Mouse (Mus musculus) natural killer cell, adult 2 months (primary cell): ENCODE measurements around the gene Mitd1.

ENCODE experiments used
- DNase-seq, 2 experiments: peaks; one replicate each; pipeline ENCODE4 v3.0.0; 2022; ENCODE audit warnings: low spot score in 2 of 2

The Mitd1 gene

DNA sequence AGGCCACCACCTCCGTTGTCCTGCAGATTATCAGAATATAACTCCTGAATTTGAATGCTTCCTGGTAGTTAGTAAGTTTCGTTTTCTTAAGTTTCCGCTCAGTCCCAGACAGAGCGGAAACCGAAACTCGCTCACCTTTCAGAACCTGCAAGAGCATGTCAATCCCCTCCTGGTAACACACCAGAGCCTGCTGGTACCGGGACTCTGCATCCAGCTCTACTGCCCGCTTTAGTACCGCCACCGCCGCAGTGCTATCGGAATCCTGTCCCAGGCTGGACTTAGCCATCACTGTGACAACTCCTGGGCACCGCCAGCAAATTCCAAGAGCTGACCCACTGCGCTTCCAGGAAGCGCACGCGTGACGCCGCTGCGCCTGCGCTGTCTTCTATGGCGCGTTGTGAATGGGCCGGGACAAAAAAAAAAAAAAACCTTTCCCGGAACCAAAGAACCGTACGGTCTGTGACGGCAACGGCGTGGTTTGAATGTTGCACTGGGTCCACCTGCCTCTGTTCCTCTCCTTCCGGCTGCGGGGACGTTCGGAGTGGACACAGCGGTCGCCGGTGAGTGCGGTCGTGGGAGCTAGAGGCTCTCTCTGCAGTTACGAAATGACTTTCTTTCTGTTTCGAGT lies at the start of gene Mitd1, which contains the start of gene Mrpl30:
Gene Mitd1 (minus strand): TSS at position 387 of the 628 bp plus-strand sequence.
Gene Mrpl30 (plus strand): TSS at position 453 of the 628 bp plus-strand sequence.
- peak; percentile 82 to 86 for DNase-seq

DNA sequence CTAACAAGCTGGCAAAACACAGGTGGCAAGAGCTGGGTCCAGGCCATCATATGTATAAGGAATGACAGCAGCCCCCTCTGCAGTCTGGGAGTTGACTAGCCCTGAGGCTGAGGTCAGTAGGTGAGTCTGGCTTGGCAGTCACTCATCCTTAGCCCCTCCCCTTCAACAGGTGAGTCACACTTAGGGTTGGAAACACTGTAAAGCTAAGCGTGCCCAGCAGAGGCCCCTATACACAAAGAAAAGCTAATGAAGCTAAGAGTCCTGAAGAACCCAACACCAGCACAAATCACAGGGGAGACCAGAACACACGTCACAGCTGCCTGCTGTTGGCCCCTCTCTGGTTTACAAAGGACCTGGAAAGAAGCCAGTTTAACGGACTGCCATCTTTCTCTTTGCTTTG lies 41.6 kb upstream of the Mitd1 start:
- no peak for DNase-seq

DNA sequence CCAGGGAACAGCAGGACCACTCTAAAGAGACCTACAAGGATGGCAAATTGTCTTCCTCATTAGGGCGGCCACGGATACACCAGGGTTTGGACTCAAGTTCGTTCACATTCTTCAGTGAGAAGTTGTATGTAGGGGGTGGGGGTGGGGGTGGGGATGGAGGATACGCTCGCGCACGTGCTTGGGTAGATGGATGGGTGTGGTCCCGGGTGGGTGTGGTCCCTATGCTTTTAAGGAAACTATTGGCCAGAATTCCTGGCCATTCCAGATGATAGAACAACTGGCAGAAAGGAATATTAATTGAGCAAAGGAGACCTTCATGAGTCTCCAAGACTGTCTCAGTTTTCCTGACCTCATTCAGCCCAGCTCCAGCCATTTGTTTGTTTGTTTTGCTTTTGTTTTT lies 35.8 kb upstream of the Mitd1 start:
- DNase-seq: no peak

DNA sequence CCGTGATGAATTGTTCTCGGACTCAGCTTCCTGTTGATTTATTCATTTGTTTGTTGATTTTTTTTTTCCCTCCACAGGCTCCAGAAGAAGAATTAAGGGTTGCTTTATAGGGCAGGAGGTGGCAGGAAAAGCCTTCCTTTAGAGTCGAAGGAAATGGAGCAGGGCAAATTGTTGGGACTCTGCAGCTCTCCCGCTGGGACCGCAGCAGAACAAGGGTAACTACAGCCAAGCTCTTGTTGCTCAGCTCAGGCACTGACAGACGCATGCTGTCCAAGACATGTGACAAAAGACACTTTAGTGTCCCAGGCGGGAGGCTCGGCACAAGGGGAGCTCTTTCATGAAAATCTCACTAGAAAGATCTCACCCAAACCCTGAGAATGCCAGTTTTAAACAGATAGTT lies 32.3 kb upstream of the Mitd1 start:
- no peak for DNase-seq

DNA sequence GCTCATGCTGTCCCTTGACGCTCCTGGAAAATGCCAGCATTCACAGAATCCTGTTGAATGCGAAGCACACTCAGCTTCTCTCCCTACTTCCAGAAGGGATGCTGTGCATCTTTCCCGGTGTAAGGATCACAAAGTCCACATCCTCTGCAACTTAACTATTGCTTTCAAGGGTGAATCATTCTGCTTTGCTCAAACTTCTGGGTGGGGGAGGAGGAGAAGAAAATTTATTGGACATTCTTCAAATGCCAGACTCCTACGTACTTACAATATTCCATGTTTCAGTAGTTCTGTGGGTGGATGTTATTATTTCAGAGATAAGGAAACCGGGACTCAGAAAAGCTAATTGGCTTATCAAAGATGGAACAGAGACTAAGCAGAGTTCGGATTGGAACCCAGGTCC lies 27.9 kb upstream of the Mitd1 start:
- DNase-seq: no peak

DNA sequence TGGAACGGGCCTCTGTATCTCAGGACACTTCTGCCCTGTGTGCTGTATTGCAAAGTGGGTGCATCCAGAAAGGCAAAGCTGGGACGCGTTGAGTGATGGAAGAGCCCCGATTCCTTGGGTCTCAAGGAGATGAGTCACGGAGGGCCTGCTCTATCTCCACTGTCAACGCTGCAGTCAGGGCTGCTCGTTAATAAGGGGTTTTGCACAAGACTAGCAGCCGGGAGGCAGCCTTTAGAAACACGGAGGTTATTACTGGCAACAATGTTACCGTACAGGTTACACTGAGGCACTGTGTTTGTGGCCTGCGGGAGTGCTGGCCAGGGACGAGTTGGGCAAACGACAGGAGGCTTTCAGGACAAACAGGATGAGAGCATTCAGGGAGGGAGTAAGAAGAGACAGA lies 27.5 kb upstream of the Mitd1 start:
- DNase-seq: no peak

DNA sequence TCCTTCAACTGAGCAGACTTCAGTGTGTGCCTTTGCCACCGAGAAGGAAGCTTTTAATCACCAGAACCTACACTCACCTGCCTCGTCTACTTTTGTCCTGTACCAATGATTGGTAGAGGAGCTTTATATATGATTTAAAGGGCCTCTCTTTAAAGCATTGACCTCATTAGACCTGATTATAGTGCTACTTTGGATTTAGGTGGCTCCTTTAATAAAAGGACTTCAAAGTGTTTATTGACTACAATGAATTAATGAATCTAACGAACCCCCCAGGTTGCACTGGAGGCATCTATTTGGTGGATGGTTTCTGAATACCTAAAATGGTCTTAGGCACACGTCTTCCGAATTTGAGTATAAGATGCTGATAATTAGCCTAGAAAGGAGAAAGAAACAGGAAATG lies 26.2 kb upstream of the Mitd1 start, which contains the start of gene Lyg2:
Gene Lyg2 (minus strand): TSS at position 101 of the 400 bp plus-strand sequence.
- no peak for DNase-seq

DNA sequence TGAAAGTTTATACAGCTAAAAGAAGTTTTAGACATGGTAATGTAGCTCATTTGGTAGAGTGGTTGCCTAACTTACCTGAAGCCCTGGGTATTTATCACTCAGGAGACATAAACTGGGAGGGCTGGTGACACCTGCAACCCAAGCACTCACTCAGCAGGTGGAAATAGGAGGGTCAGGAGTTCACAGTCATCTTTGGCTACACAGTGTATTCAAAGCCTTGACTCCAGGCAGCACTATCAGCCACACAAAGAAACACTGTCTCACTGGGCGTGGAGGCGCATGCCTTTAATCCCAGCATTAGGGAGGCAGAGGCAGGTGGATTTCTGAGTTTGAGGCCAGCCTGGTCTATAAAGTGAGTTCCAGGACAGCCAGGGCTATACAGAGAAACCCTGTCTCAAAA lies 22.5 kb upstream of the Mitd1 start:
- DNase-seq: no peak

DNA sequence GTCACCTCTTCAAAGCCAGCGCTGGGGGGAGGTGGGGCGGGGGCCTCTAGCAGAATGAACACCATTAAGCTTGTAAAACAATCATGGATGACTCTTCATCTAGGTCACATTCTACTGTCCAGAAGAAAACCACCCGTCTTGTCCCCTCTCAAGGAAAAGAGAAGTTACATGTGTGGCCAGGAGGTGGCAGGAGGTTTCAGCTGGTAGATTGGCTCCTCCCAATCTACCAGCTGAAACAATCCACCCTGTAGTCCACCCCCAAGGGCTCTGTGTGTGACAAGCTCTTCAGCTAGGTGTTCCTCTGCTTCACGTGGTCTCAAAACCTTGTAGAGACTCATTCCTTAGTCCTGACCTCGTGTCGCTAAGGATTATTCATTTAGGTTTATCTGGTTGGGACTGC lies 13.0 kb upstream of the Mitd1 start:
- DNase-seq: no peak

DNA sequence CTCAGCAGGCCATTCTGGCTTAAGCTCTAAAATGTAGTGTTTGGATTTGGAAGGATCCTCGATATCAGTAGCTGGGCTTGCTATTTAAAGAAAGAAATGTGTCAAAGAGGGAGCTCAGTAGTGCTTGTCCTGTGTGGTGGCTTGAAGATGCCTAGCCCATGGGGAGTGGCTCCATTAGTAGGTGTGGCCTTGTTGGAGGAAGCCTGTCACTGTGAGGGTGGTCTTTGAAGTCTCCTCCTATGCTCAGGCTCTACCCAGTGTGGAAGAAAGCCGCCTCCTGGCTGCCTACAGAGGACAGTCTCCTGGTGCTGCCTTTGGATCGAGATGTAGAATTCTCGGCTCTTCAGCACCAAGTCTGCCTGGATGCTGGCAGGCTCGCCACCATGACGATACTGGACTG lies 10.1 kb upstream of the Mitd1 start:
- DNase-seq: no peak

DNA sequence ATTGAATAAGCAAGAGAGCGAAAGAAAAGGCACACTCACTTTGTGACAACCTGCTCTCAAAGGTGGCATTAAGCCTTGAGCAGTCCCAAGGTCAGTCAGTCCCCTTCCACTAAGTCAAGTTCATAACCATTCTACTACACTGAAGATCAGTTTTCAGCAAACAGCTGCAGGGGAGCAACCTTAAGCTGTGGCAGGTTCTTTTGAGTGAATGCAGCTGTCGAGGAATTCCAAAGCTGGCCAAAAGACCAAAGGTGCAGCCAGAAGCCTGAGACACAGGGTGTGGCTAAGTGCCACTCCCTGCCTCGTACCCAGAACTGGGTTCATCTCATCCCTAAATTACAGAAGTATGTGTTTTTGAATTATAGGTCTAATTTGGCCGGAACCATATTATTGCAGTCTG lies 9.6 kb upstream of the Mitd1 start:
- no peak for DNase-seq

DNA sequence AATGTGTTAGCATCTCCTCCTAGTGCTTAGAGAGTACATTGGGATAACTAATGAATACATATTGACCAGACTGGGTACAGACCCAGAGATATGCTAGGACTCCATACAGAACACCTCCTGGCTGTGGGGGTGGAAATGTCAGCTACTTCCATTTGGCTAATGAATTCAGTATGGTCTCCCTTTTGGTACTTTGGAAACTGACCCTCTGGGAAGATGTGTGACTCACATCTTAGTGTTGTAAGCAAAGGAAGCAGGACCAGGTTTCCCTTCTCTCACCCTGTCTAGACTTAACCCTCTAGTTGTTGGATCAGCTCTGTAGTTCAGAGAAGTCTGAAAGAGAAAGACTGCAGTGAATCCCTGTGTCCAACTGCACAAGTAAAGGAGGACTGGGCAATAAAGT lies 4.4 kb upstream of the Mitd1 start:
- DNase-seq: no peak

DNA sequence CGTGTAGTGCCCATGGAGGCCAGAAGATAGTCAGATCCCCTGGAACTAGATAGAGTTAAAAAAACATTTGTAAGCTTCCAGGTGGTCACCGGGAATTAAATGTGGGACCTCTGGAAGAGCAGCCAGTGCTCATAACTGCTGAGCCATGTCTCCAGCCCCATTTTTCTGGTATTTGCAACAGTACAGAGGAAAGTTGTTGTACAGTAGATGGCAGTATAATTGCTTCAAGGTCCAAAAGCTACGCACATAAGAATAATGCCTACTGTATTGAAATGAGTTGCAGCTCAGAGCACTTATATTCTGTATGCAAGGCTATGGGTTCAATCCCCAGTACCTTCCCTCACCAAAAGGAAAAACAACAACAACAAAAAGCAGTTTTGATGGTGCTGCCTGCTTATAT lies 1.2 kb upstream of the Mitd1 start:
- no peak for DNase-seq

DNA sequence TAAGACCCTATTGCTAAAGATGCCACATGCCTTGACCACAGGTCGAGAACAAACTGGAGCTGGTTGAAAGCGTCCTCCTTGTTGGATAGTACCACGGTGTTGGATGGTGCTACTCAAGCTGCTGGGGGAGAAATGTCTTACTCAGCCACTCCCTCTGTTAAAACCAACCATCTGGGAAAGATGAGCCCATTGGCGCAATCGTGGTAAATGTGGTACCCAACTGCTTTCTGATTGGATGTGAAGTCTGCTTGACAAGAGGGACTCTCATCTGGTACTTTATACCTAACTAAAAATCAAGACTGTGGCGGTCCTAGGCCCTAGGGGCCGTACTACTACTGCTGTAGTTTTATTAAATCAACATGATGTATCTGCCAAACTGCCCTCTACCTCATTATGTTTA lies 1.0 kb downstream of the Mitd1 start:
- no peak for DNase-seq

DNA sequence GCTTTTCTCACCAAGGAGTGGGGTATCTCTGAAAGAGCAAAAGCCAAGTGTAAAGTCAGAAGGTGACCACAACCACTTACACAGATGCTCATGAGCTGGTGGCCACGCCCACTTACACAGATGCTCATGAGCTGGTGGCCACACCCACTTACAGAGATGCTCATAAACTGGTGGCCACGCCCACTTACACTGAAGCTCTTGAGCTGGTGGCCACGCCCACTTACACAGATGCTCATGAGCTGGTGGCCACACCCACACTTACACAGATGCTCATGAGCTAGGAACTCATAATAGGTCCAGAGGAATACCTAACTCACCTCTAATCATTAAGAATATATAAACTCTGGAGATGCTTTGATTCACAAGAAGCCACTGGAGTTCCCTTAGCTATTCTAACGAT lies 5.8 kb downstream of the Mitd1 start:
- DNase-seq: peak; percentile 10 to 35

DNA sequence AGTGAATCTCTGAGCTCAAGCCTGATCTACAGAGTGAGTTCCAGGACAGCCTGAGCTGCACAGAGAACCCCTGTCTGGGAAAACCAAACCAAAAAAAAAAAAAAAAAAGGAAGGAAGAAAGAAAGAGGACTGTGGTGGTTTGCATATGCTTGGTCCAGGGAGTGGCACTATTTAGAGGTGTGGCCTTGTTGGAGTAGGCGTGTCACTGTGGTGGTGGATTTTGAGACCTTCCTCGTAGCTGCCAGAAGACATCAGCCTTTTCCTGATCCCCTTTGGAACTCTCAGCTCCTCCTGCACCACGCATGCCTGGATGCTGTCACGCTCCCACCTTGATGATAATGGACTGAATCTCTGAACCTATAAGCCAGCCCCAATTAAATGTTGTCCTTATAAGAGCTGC lies 6.8 kb downstream of the Mitd1 start:
- no peak for DNase-seq

DNA sequence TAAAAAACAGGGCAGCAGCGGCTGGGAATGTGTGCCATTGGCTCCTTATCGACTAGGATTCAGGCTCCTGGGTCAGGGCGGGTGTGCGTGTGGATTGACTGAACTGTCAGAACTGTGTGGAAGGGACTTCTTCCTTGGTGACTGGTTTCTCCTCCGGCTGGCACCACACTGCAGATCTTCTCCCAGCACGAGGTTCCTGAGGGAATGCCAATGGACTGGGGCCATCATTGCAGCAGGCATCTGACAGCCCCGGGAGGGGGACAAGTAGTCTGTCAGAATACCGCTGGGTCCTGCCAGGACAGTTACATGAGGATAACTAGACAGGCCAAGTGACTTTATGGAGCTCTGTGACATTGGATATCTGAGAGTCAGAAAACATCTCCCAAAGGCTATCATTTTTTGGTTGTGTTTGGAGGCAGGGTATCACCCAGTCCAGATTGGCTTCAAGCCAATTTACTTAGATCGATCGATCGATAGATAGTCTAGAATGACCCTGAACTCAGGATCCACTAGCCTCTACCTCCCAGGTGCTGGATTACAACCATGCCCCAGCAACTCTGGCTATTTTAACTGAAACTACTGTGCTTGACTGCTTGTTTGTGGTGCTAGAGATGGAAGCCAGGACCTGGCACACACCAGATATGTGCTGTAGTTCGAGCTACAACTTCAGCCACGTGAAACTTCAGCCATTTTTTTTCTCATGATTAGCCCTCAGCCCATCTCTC lies 12.3 kb downstream of the Mitd1 start:
- DNase-seq: no peak

DNA sequence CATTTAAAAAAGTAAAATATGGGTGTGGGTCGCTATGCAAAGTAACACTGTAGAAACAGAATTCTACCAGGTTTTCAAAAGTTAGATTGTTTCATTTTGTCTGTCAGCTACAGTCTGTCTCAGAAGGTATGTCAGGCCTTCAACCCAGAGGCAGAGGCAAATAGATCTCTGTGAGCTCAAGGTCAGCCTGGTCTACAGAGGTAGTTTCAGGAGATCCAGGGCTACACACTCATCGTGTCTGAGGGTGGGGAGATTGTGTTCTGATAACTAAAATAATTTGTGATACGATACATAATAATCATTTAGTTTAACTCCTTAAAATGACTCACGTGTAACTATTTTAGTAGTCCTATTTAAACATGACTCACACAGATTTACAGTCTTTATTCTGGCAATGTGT lies 17.1 kb downstream of the Mitd1 start:
- DNase-seq: no peak

DNA sequence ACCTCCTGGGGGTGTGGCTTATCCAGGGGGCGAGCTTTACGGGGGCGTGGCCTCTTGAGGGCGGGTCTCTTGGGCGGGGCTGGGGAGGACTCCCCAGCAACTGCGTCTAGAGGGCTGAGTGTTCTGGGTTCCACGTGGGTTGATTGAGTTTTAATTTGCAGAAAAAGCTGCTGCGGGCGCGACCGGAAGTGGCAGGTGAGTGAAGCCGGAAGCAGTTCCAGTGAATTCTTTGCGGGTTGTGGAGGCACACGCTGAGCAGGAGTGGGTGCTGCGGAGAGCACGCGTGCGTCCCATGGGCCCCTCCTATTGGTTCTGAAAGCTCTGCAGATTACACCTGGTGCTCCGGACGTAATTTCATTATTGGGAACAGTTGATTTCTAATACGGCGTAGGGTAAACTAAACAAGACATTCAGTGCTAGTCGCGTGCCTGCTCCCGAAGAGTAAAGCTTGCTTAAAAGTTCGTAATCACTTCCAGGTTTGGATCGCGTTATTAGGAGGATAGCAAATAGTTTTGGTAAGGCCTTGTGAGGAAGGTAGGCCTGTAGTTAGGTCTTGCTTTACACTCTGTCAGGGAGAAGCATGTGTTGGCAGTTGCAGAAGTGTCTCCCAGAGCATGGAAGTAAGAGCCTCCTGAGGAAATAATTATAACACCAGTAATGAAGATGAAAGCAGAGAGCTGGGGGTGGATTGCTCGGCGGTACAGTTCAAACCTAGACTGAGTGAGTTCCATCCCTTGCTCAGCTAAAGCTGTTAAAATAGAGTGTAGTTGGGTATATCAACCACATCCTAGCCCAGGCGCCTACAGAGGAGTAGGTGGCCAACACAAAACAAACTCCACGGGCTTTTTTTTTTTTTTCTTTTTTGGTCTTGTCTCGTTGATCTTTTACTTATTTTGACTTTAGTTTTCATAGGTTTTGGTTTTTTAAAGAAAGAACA lies 17.8 kb downstream of the Mitd1 start:
- DNase-seq: peak; percentile 60 to 76

DNA sequence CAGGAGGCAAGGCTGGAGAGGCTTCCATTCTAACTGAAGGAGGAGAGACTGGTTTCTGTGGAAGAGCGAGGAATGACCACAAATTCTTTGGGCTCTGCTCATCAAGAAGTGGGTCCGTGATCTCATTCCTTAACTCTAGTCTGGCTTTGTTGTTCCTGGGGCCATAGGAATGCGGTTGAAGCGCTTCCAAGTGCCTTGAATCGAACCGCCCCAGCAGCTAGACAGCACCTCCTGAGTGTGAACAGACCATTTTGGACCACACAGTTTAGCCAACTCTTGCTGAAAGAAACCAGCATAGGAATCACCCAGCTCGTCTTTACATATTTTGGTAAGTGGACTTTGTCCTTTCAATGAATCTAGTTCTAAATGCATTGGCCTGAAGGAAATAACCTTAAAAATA lies 18.5 kb downstream of the Mitd1 start, which contains the start of gene Lipt1:
Gene Lipt1 (plus strand): TSS at position 35 of the 400 bp plus-strand sequence.
- DNase-seq: no peak

DNA sequence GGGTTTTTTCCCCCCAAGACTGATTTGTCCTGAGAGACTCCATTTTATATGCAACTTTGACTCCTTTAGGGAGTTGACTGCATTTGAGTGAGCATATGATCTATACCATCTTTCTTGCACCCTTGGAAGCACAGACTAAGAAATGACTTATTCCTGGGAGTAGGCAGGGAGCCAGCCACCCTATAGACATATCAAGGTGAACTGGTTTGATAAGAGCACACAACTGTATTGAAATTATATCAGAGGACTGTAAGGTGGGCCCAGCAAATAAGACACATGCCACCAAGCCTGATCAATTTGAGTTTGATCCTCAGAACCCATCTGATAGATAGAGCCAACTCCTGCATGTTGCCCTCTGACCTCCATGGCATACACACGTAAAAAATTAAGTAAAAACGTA lies 20.8 kb downstream of the Mitd1 start:
- no peak for DNase-seq

DNA sequence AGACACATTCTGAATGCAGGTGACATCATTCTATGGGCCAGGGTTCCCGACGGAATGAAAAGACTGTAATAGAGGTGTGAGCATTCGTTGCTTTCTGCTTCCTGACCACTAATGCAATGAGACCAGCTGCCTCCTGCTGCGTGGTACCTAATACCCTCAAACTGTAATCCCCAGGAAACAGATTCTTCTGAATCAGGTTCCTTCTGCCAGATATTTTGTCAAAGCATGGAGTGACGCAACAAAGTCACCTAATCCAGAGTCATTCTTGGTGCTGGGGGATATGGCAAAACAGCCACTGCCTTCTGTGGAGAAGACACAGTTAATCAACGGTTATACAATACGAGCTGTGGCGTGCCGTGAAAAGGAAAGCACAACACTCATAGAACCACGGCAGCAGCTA lies 21.6 kb downstream of the Mitd1 start:
- no peak for DNase-seq
